Mouse (Mus musculus): ENCODE data around the gene Nostrin. TPM values are rescaled to one million over a fixed set of nuclear protein-coding genes. Genes with fewer than 3 reads are reported as not detected.

The Nostrin gene
- total and polyA plus RNA-seq, 3 experiments = 0.47 TPM; not detected in 2

GRCm38 (mm10) chr2:69226876-69227275 lies 91.3 kb downstream of the Nostrin start:
- Histone ChIP-seq H3K36me3 (ENCODE audit: control insufficient read depth in 1 of 2, insufficient read depth in 2 of 2, low read length in 2 of 2) (no peaks in the 10 kb centered on the region), H3K9me3 (replicated peaks; ENCODE audit: insufficient read depth, low read length) (no peaks in the 10 kb centered on the region), H3K27ac (ENCODE audit: control insufficient read depth, low read depth, low read length) (no peak overlapping the region), H3K9ac (ENCODE audit: control insufficient read depth, low read depth, low read length, poor library complexity, severe bottlenecking) (no peak overlapping the region), H3K4me1 (ENCODE audit: control insufficient read depth in 1 of 2, insufficient read depth in 2 of 2, low read length in 2 of 2) (no peaks in the 10 kb centered on the region), H3K79me2 (ENCODE audit: control insufficient read depth, insufficient read depth, low read length, poor library complexity) (no peaks in the 10 kb centered on the region), H3K4me3 (ENCODE audit: control insufficient read depth in 1 of 2, insufficient read depth in 1 of 2, low read depth in 2 of 2, low read length in 2 of 2) (no peak overlapping the region), H3K27me3 (ENCODE audit: control insufficient read depth in 1 of 2, insufficient read depth in 2 of 2, low read length in 2 of 2) (no peaks in the 10 kb centered on the region)
- no peak for DNase-seq (ENCODE audit: low read depth, low spot score)
- TF ChIP-seq GATA1 (IDR thresholded peaks at IDR 0.05; ENCODE audit: low read depth, low read length) = no peak
- no peak for TF ChIP-seq ZNF384 (IDR thresholded peaks at IDR 0.05; ENCODE audit: low read depth, low read length)
- TF ChIP-seq TBP (IDR thresholded peaks at IDR 0.05; ENCODE audit: low read depth, low read length) = no peak
- no peak for TF ChIP-seq NRF1 (IDR thresholded peaks at IDR 0.05; ENCODE audit: insufficient read depth, low read depth, low read length, poor library complexity, severe bottlenecking)
- no peak for TF ChIP-seq POLR2AphosphoS5 (IDR thresholded peaks at IDR 0.05; ENCODE audit: borderline replicate concordance, low read depth, low read length)
- no peak for TF ChIP-seq POLR2AphosphoS2 (IDR thresholded peaks at IDR 0.05; ENCODE audit: low read length)
- no peak for TF ChIP-seq GABPA (IDR thresholded peaks at IDR 0.05; ENCODE audit: low read depth, low read length)
- no peak for TF ChIP-seq CHD1 (IDR thresholded peaks at IDR 0.05; ENCODE audit: low read depth, low read length)
- no peak for TF ChIP-seq CHD2 (IDR thresholded peaks at IDR 0.05; ENCODE audit: low read length)
- no peak for TF ChIP-seq RAD21 (IDR thresholded peaks at IDR 0.05; ENCODE audit: low read depth, low read length)
- TF ChIP-seq USF1 (IDR thresholded peaks at IDR 0.05; ENCODE audit: low read depth, low read length) = no peak
- no peak for TF ChIP-seq NELFE (IDR thresholded peaks at IDR 0.05; ENCODE audit: low read depth, low read length)
- no peak for TF ChIP-seq CTCF (IDR thresholded peaks at IDR 0.05 in 2 of 3, conservative IDR thresholded peaks at IDR 0.05 in 1 of 3; ENCODE audit: control insufficient read depth in 1 of 3, insufficient read depth in 1 of 3, low read depth in 2 of 3, low read length in 3 of 3, poor library complexity in 1 of 3, severe bottlenecking in 1 of 3)
- no peak for TF ChIP-seq MAZ (IDR thresholded peaks at IDR 0.05; ENCODE audit: low read depth, low read length)
- TF ChIP-seq ZMIZ1 (IDR thresholded peaks at IDR 0.05; ENCODE audit: low read depth, low read length) = no peak

- Histone ChIP-seq H3K4me1 (ENCODE audit: control insufficient read depth in 1 of 2, insufficient read depth in 2 of 2, low read length in 2 of 2) (no peaks in the 10 kb centered on the region), H3K27ac (ENCODE audit: control insufficient read depth, low read depth, low read length) (no peak overlapping the region), H3K9me3 (replicated peaks; ENCODE audit: insufficient read depth, low read length) (no peaks in the 10 kb centered on the region), H3K27me3 (ENCODE audit: control insufficient read depth in 1 of 2, insufficient read depth in 2 of 2, low read length in 2 of 2) (no peaks in the 10 kb centered on the region), H3K9ac (ENCODE audit: control insufficient read depth, low read depth, low read length, poor library complexity, severe bottlenecking) (no peak overlapping the region), H3K36me3 (ENCODE audit: control insufficient read depth in 1 of 2, insufficient read depth in 2 of 2, low read length in 2 of 2) (no peaks in the 10 kb centered on the region), H3K79me2 (ENCODE audit: control insufficient read depth, insufficient read depth, low read length, poor library complexity) (no peaks in the 10 kb centered on the region), H3K4me3 (ENCODE audit: control insufficient read depth in 1 of 2, insufficient read depth in 1 of 2, low read depth in 2 of 2, low read length in 2 of 2) (no peak overlapping the region)
- TF ChIP-seq CHD1 (IDR thresholded peaks at IDR 0.05; ENCODE audit: low read depth, low read length) = no peak
- no peak for TF ChIP-seq TBP (IDR thresholded peaks at IDR 0.05; ENCODE audit: low read depth, low read length)
- no peak for TF ChIP-seq POLR2AphosphoS2 (IDR thresholded peaks at IDR 0.05; ENCODE audit: low read length)
- TF ChIP-seq CHD2 (IDR thresholded peaks at IDR 0.05; ENCODE audit: low read length) = no peak
- TF ChIP-seq ZNF384 (IDR thresholded peaks at IDR 0.05; ENCODE audit: low read depth, low read length) = no peak
- no peak for TF ChIP-seq POLR2AphosphoS5 (IDR thresholded peaks at IDR 0.05; ENCODE audit: borderline replicate concordance, low read depth, low read length)
- no peak for TF ChIP-seq POLR2A (IDR thresholded peaks at IDR 0.05; ENCODE audit: control insufficient read depth in 1 of 2, insufficient read depth in 1 of 2, low read depth in 1 of 2, low read length in 2 of 2, poor library complexity in 1 of 2)
- no peak for TF ChIP-seq TCF12 (IDR thresholded peaks at IDR 0.05; ENCODE audit: low read depth, low read length)
- no peak for DNase-seq (ENCODE audit: low read depth, low spot score)
These were observed 93.0 kb downstream of the Nostrin start for GRCm38 (mm10) chr2:69228635-69229034.
